In the genomic region with DNA sequence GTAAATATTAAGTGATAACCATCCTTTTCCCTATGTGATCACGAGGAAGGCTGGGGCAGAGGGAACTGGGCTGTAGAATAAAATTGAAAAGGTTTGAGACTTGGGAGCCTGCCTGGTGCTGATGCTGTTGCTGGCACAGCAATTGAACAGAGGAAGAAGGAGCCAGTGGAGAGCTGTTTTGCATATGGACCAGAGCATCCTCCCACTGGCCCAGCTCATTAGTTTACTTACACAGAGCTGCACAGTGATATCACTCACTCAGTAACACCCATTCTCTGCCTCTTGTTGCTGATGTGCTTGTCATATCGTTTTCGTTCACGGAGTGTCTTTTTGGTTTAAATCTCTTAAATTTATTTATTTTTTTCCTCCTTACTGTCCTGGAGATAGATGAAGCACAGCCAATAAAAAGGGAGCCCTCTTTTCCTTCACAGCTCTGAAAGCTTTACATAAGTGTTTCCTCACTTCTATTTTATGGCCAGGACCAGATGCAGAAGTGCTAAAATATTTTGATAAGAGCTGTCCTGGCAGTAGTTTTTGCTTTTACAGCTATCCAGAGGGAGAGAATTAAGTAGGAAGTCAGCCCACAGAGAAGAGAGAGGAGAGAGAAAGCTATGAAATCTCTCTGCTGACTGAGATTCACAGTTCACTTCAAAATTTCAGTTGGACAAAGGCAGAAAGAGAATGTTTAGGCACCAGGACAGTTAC, we compare ENCODE assay signal across 25 mouse cellular contexts. TPM values are rescaled to one million over a fixed set of nuclear protein-coding genes. Genes with fewer than 3 reads are reported as not detected.
A peak's percentile ranks its signal among the peaks of the same experiment; 100 is the strongest.
DNase-seq lines count a peak whose midpoint lies in the region; ATAC-seq and TF ChIP-seq lines count a peak whose summit lies in the region.
"Had no signal": no experiment of that assay in that cellular context is flagged by ENCODE, and none has a peak within 500 bp of the region (broad histone marks: within the 10 kb centered on the region; RNA-seq: fewer than 3 reads in every experiment).

No protein-coding gene starts in this region.

- H3K4me2 ChIP-seq in forebrain, embryonic 16.5 days (ENCODE audit: low read length), result no peak overlapping the region
- H3K4me2 ChIP-seq in heart, embryonic 16.5 days (ENCODE audit: low read depth, low read length), result no peak overlapping the region
- H3K4me2 ChIP-seq in neural tube, embryonic 15.5 days, result no peak overlapping the region
- H3K4me2 ChIP-seq: hindbrain, embryonic 15.5 days; intestine, embryonic 15.5 days; limb, embryonic 15.5 days; lung, embryonic 14.5 days; midbrain, embryonic 13.5 days; neural tube, embryonic 12.5 days had no signal

- peaks cover 4% of the 10 kb centered on the region; the same call in 1 of the 2 replicates for H3K4me1 ChIP-seq in forebrain, embryonic 16.5 days (replicated peaks; ENCODE audit: control insufficient read depth, insufficient read depth, low read length)
- no peaks in the 10 kb centered on the region for H3K4me1 ChIP-seq in forebrain, embryonic 10.5 days
- H3K4me1 ChIP-seq in heart, embryonic 16.5 days (ENCODE audit: control insufficient read depth, insufficient read depth, low read length), result no peaks in the 10 kb centered on the region
- 0 out of 2 replicates have a peak, but pooled peaks cover 3% of the 10 kb centered on the region for H3K4me1 ChIP-seq in heart, embryonic 10.5 days
- peaks cover 13% of the 10 kb centered on the region for H3K4me1 ChIP-seq in neural tube, embryonic 15.5 days
- H3K4me1 ChIP-seq: hindbrain, embryonic 15.5 days; intestine, embryonic 15.5 days; limb, embryonic 15.5 days; midbrain, embryonic 13.5 days; neural tube, embryonic 12.5 days had no signal

- H3K9me3 ChIP-seq in forebrain, embryonic 16.5 days (ENCODE audit: control insufficient read depth, low read length), result no peaks in the 10 kb centered on the region
- H3K9me3 ChIP-seq in forebrain, embryonic 10.5 days, result peaks cover 12% of the 10 kb centered on the region
- H3K9me3 ChIP-seq in heart, embryonic 16.5 days (replicated peaks; ENCODE audit: control insufficient read depth, low read length), result peaks cover 8% of the 10 kb centered on the region
- peaks cover 2% of the 10 kb centered on the region; the same call in 1 of the 2 replicates for H3K9me3 ChIP-seq in heart, embryonic 10.5 days
- H3K9me3 ChIP-seq in neural tube, embryonic 15.5 days (replicated peaks), result no peaks in the 10 kb centered on the region
- H3K9me3 ChIP-seq: hindbrain, embryonic 15.5 days; intestine, embryonic 15.5 days; limb, embryonic 15.5 days; neural tube, embryonic 12.5 days had no signal

- 65% methylated on average over 4 of the region's 4 CpGs for WGBS in forebrain, embryonic 16.5 days
- 94% methylated on average over 4 of the region's 4 CpGs for WGBS in forebrain, embryonic 10.5 days
- WGBS in heart, embryonic 16.5 days, result 67% methylated on average over 4 of the region's 4 CpGs
- WGBS in heart, embryonic 10.5 days, result 91% methylated on average over 4 of the region's 4 CpGs
- 77% methylated on average over 4 of the region's 4 CpGs for WGBS in neural tube, embryonic 15.5 days

- no peaks in the 10 kb centered on the region for H3K36me3 ChIP-seq in forebrain, embryonic 16.5 days (ENCODE audit: control insufficient read depth, insufficient read depth)
- H3K36me3 ChIP-seq in forebrain, embryonic 10.5 days (replicated peaks), result no peaks in the 10 kb centered on the region
- 0 out of 2 replicates have a peak, but pooled peaks cover 3% of the 10 kb centered on the region for H3K36me3 ChIP-seq in heart, embryonic 16.5 days (ENCODE audit: control insufficient read depth, insufficient read depth)
- no peaks in the 10 kb centered on the region for H3K36me3 ChIP-seq in heart, embryonic 10.5 days
- H3K36me3 ChIP-seq in neural tube, embryonic 15.5 days, result no peaks in the 10 kb centered on the region
- H3K36me3 ChIP-seq: hindbrain, embryonic 15.5 days; intestine, embryonic 15.5 days; limb, embryonic 15.5 days; midbrain, embryonic 13.5 days; neural tube, embryonic 12.5 days had no signal

- TF ChIP-seq CTCF in brain, embryonic 14.5 days (IDR thresholded peaks at IDR 0.05; ENCODE audit: borderline replicate concordance, extremely low read depth, insufficient read depth, insufficient read length), result no peak

- no peak overlapping the region for H3K9ac ChIP-seq in forebrain, embryonic 16.5 days (replicated peaks; ENCODE audit: low read depth, low read length)
- no peak overlapping the region for H3K9ac ChIP-seq in heart, embryonic 16.5 days (ENCODE audit: low read length)
- H3K9ac ChIP-seq in neural tube, embryonic 15.5 days (replicated peaks), result no peak overlapping the region
- H3K9ac ChIP-seq: hindbrain, embryonic 15.5 days; intestine, embryonic 15.5 days; limb, embryonic 15.5 days; liver, embryonic 14.5 days; lung, embryonic 14.5 days; midbrain, embryonic 13.5 days; neural tube, embryonic 12.5 days had no signal

- no peak overlapping the region for H3K4me3 ChIP-seq in forebrain, embryonic 16.5 days (replicated peaks; ENCODE audit: low read length)
- H3K4me3 ChIP-seq in forebrain, embryonic 10.5 days, result no peak overlapping the region
- no peak overlapping the region for H3K4me3 ChIP-seq in heart, embryonic 16.5 days (ENCODE audit: low read length)
- no peak overlapping the region for H3K4me3 ChIP-seq in heart, embryonic 10.5 days
- no peak overlapping the region for H3K4me3 ChIP-seq in neural tube, embryonic 15.5 days (replicated peaks)
- H3K4me3 ChIP-seq: hindbrain, embryonic 15.5 days; intestine, embryonic 15.5 days; limb, embryonic 15.5 days; midbrain, embryonic 13.5 days; neural tube, embryonic 12.5 days had no signal

- H3K27me3 ChIP-seq in forebrain, embryonic 16.5 days (replicated peaks; ENCODE audit: control insufficient read depth, insufficient read depth, low read length), result no peaks in the 10 kb centered on the region
- H3K27me3 ChIP-seq in forebrain, embryonic 10.5 days (ENCODE audit: poor library complexity, severe bottlenecking), result no peaks in the 10 kb centered on the region
- no peaks in the 10 kb centered on the region for H3K27me3 ChIP-seq in heart, embryonic 16.5 days (ENCODE audit: control insufficient read depth, insufficient read depth, low read length)
- H3K27me3 ChIP-seq in heart, embryonic 10.5 days (ENCODE audit: insufficient read depth, poor library complexity, severe bottlenecking), result no peaks in the 10 kb centered on the region
- no peaks in the 10 kb centered on the region for H3K27me3 ChIP-seq in neural tube, embryonic 15.5 days (replicated peaks)
- H3K27me3 ChIP-seq: hindbrain, embryonic 15.5 days; intestine, embryonic 15.5 days; limb, embryonic 15.5 days; midbrain, embryonic 13.5 days; neural tube, embryonic 12.5 days had no signal

- no peak for TF ChIP-seq POLR2A in brain, embryonic 14.5 days (IDR thresholded peaks at IDR 0.05; ENCODE audit: borderline replicate concordance, extremely low read depth, insufficient read depth, insufficient read length, poor library complexity, severe bottlenecking)

- ATAC-seq in forebrain, embryonic 16.5 days, result peak; percentile 71
- ATAC-seq in heart, embryonic 16.5 days (replicated peaks; ENCODE audit: extremely low read depth, insufficient read depth, low FRiP score), result no peak
- ATAC-seq in neural tube, embryonic 15.5 days (ENCODE audit: low FRiP score), result no peak; the same call in 1 of the 2 replicates
- ATAC-seq: CD4-positive, CD25-positive, alpha-beta regulatory T cell, adult 4 months; intestine, embryonic 15.5 days; midbrain, embryonic 13.5 days had no signal

- no peak overlapping the region for H3K27ac ChIP-seq in forebrain, embryonic 16.5 days (ENCODE audit: low read length)
- no peak overlapping the region for H3K27ac ChIP-seq in forebrain, embryonic 10.5 days
- peak overlapping the region; percentile 2; the same call in 1 of the 2 replicates for H3K27ac ChIP-seq in heart, embryonic 16.5 days (ENCODE audit: low read length)
- H3K27ac ChIP-seq in heart, embryonic 10.5 days, result no peak overlapping the region
- 0 out of 2 replicates have a peak overlapping the region, but pooled peaks have one; percentile 11 for H3K27ac ChIP-seq in neural tube, embryonic 15.5 days (replicated peaks)
- H3K27ac ChIP-seq: hindbrain, embryonic 15.5 days; intestine, embryonic 15.5 days; limb, embryonic 15.5 days; liver, embryonic 14.5 days; midbrain, embryonic 13.5 days; neural tube, embryonic 12.5 days had no signal

- DNase-seq in forebrain, embryonic 10.5 days (ENCODE audit: extremely low spot score, low spot score), result no peak
- DNase-seq in heart, embryonic 10.5 days (ENCODE audit: low spot score), result no peak
- DNase-seq in neural tube, embryonic 10.5 days (ENCODE audit: extremely low spot score, low spot score), result no peak
- peak; percentile 24 for DNase-seq in brain, embryonic 14.5 days (ENCODE audit: low read depth)
- DNase-seq: adrenal gland, postnatal 36 days; cerebellum, adult 18-20 months; cerebellum, postnatal 14 days; gastrocnemius, postnatal 10 days; heart, postnatal 4 days; kidney, adult 8-10 months; kidney, postnatal 10 days; lung, embryonic 14.5 days; retina, postnatal 1 day; spleen, adult 18-20 months; thymus, postnatal 14 days had no signal

RNA-seq across cellular contexts. Expression of a gene that starts 42.9 kb away (rescaled TPM):
- 32.8 and 36.7 TPM in 2 replicates for polyA plus RNA-seq in forebrain, embryonic 16.5 days (2015; fragmentation: Nextera tagmentation; extraction: Ambion mirVana)
- 39.1 and 45.6 TPM in 2 replicates for polyA plus RNA-seq in forebrain, embryonic 10.5 days (2016; fragmentation: Nextera tagmentation; extraction: Ambion mirVana)
- 37.9 and 43.1 TPM in 2 replicates for polyA plus RNA-seq in heart, embryonic 16.5 days (2015; fragmentation: Nextera tagmentation; extraction: Ambion mirVana)
- 59.4 and 75.5 TPM in 2 replicates for polyA plus RNA-seq in heart, embryonic 10.5 days (2016; fragmentation: Nextera tagmentation; extraction: Ambion mirVana)
- polyA plus RNA-seq in neural tube, embryonic 15.5 days (2015; fragmentation: Nextera tagmentation; extraction: Ambion mirVana), result 42.4 and 48.2 TPM in 2 replicates
- polyA plus RNA-seq in brain, embryonic 14.5 days (2012; rRNA removed), result 13.5 and 20.1 TPM in 2 replicates

Comparison
In these comparisons a context has a peak if more than half of its experiments do, and no peak if none do; other contexts are left out.
1. H3K27ac ChIP-seq: peak in heart, embryonic 16.5 days (single experiment) and neural tube, embryonic 15.5 days (single experiment); none in forebrain, embryonic 16.5 days (single experiment), forebrain, embryonic 10.5 days (single experiment) and heart, embryonic 10.5 days (single experiment).